Mouse (Mus musculus) intestine, embryonic 15.5 days (tissue): Measurements from ENCODE around the gene Reep3. TPM values are rescaled to one million over a fixed set of nuclear protein-coding genes. Genes with fewer than 3 reads are reported as not detected.

Experiments used
- ATAC-seq: fragments of 200-750 bp; cut with Nextera tagmentation; 2 replicates; pipeline ENCODE4 v1.8.0; 2017; ENCODE audit warnings: moderate TSS enrichment, moderate library complexity
- H3K27ac ChIP-seq: fragments of 300-500 bp; sonication (generic); 2 replicates; pipeline ENCODE4 v1.5.1; 2015; ENCODE audit warnings: mild to moderate bottlenecking, inconsistent platforms
- H3K27me3 ChIP-seq: fragments of 300-500 bp; sonication (generic); replicated peaks from 2 replicates; pipeline ENCODE4 v1.6.1; 2015; ENCODE audit warnings: inconsistent platforms
- H3K36me3 ChIP-seq: fragments of 300-500 bp; sonication (generic); 2 replicates; pipeline ENCODE4 v1.6.1; 2015; ENCODE audit warnings: inconsistent platforms
- H3K4me1 ChIP-seq: fragments of 300-500 bp; sonication (generic); replicated peaks from 2 replicates; pipeline ENCODE4 v1.6.1; 2015; ENCODE audit warnings: inconsistent platforms
- H3K4me2 ChIP-seq: fragments of 300-500 bp; sonication (generic); replicated peaks from 2 replicates; pipeline ENCODE4 v1.6.1; 2015; ENCODE audit warnings: mild to moderate bottlenecking, inconsistent platforms
- H3K4me3 ChIP-seq: fragments of 300-500 bp; sonication (generic); replicated peaks from 2 replicates; pipeline ENCODE4 v1.5.1; 2015; ENCODE audit warnings: inconsistent platforms
- H3K9ac ChIP-seq: fragments of 300-500 bp; sonication (generic); 2 replicates; pipeline ENCODE4 v1.6.1; 2015; ENCODE audit warnings: inconsistent platforms
- H3K9me3 ChIP-seq: fragments of 300-500 bp; sonication (generic); 2 replicates; pipeline ENCODE4 v1.6.1; 2016; ENCODE audit warnings: inconsistent platforms
- WGBS: fragments of 180-500 bp; shearing (Covaris S2); methylation state at CpG from one replicate; pipeline ENCODE4 v1.1.7; 2015; 5-methylcytosine and 5-hydroxymethylcytosine counted together
- polyA plus RNA-seq: library from polyadenylated mRNA; unstranded; fragments of >200 nt; fragmentation: Nextera tagmentation; extraction: Ambion mirVana; gene quantifications from 2 replicates; pipeline ENCODE4 v1.2.1, GENCODE M21; 2015

Reep3 gene
- polyA plus RNA-seq, 1 experiment from 2014 or later, result 41.5 TPM

DNA sequence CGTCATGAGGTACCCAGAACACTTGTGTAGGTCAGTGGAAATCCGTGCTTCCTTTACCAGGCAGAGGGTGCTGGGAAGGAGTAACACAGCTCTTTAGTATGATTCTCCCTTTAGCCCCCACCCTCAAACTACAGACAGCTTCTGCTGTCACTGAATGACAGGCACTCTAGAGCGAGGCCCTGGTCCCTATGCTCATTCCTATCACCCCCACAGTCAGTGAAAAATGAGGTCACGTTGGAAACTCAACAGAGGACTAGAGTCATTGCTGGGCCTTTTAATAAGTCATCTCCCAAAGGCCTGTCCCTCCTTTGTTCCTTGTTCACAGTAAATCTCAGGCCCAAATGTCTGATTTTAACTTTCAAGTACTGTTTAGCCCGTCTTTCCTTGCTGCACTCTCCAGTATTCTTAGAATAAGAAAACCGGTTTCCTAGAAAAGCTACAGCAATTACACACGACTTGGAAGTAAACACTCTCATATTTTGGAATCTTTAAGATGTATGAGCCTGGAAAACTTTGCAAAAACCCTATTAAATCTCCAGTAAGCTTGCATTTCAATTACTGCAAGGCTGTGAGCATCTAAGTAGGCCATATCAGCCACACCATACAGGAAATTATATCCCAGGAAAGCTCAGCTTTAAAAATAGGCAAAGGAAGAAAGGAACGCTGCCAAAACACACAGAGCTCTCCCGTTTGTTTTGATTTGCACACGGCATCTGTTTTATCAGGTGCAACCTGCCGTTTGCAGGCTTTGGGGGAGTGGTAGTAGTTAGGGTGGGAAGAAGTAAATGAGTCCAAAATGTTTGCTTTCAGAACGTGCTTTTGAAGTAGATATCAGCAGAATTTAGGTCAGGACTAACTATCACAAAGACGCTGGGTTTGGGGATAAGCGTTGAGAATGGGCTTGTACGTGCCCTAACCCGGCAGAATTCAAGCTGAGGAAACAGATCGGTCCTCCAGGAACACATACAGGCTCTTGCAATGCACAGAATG, 40.6 kb downstream of the Reep3 start:
- H3K36me3 ChIP-seq, result no peaks in the 10 kb centered on the region
- WGBS, result 38% methylated on average over 17 of the region's 17 CpGs
- no peak for ATAC-seq
- no peaks in the 10 kb centered on the region for H3K27me3 ChIP-seq
- H3K4me1 ChIP-seq, result peaks cover 20% of the 10 kb centered on the region; the same call in 1 of the 2 replicates
- no peak overlapping the region for H3K9ac ChIP-seq
- H3K4me3 ChIP-seq, result no peak overlapping the region
- no peaks in the 10 kb centered on the region for H3K9me3 ChIP-seq
- H3K27ac ChIP-seq, result peak overlapping the region; percentile 42
- no peak overlapping the region for H3K4me2 ChIP-seq

DNA sequence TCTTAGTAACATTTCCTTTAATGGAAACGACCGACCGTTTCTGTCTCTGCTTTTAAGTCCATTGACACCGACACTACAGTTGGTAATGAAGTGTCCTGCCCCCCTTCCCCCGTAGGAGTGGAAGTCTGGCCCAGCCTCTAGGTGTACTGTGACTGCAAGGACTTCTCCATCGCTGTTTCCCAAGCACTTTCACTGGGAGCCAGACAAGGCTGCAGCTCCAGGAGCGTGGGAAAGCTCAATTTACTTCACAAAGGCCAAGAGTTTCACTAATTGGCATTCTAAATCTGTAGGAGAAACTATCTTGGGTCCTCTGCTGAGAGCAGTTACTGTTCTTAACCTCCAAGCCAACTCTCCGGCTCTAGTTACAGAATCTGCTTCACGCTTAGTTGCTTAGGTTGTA, 43.3 kb downstream of the Reep3 start:
- ATAC-seq, result peak; percentile 40; the same call in 1 of the 2 replicates
- no peak overlapping the region for H3K4me3 ChIP-seq
- no peak overlapping the region for H3K4me2 ChIP-seq
- WGBS, result 38% methylated on average over 9 of the region's 9 CpGs
- no peaks in the 10 kb centered on the region for H3K36me3 ChIP-seq
- peak overlapping the region; percentile 48; the same call in 1 of the 2 replicates for H3K27ac ChIP-seq
- H3K9me3 ChIP-seq, result no peaks in the 10 kb centered on the region
- H3K27me3 ChIP-seq, result no peaks in the 10 kb centered on the region
- no peak overlapping the region for H3K9ac ChIP-seq
- peaks cover 17% of the 10 kb centered on the region for H3K4me1 ChIP-seq

DNA sequence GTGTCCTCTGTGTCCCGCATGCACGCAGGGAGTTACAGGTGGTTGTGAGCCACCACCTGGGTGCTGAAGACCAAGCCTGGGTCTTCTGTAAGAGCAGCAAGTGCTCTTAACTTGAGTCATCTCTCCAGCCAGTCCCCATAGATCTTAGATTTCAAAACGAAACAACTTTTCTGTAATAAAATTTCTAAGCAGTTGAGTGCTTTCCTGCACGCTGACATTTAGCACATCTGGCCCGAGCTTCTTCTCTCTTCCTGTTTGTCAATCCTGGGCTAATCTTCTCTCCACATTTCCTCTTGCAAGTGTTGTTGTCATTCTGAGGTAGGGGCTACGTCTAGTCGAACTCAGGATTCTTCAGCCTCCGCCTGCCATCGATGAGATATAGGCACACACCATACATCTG, 44.3 kb downstream of the Reep3 start:
- Histone ChIP-seq H3K4me1 (peaks cover 21% of the 10 kb centered on the region), H3K27ac (peak overlapping the region; percentile 29; the same call in 1 of the 2 replicates), H3K4me3 (no peak overlapping the region), H3K36me3 (no peaks in the 10 kb centered on the region), H3K4me2 (no peak overlapping the region), H3K27me3 (no peaks in the 10 kb centered on the region), H3K9ac (no peak overlapping the region), H3K9me3 (no peaks in the 10 kb centered on the region)
- ATAC-seq, result no peak
- 55% methylated on average over 9 of the region's 9 CpGs for WGBS

DNA sequence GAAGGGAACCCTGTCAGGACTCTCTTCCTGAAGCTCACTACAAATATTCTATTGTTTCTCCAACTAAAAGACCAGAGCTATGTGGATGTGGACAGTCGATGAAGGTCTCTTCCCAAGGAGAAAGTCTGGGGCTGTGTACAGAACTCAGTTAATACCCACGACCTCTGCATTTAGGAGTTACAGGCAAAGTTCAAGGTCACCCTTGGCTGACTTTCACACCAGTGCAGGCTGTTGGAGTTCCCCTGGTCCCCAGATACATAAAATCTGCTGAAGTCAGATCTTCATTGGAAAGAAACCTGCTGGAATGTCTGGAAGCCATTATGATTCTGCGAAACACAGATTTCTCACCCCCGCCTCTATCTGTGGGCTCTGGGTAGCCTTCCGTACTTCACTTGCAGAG, 45.3 kb downstream of the Reep3 start:
- no peak overlapping the region for H3K4me2 ChIP-seq
- peaks cover 16% of the 10 kb centered on the region for H3K4me1 ChIP-seq
- WGBS, result 81% methylated on average over 5 of the region's 5 CpGs
- no peaks in the 10 kb centered on the region for H3K9me3 ChIP-seq
- no peaks in the 10 kb centered on the region for H3K27me3 ChIP-seq
- H3K9ac ChIP-seq, result no peak overlapping the region
- H3K36me3 ChIP-seq, result no peaks in the 10 kb centered on the region
- no peak overlapping the region for H3K27ac ChIP-seq
- no peak for ATAC-seq
- no peak overlapping the region for H3K4me3 ChIP-seq

DNA sequence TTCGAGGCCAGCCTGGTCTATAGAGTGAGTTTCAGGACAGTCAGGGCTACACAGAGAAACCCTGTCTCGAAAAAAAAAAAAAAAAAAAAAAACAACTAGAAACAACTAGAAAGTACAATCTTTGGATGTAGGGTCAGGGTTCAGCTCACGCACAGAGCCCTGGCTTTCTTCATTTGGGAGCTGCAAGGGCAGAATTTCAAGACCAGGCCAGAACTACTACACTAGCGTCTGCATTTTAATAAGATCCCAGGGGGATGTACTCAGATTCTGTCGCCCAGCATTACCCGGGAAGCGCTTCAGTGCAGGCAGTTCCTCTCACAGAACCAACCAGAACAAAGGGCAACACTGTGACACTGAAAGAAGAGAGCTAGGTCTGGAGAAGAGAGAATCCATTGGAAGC, 46.0 kb downstream of the Reep3 start:
- H3K4me2 ChIP-seq, result no peak overlapping the region
- no peak for ATAC-seq
- no peaks in the 10 kb centered on the region for H3K27me3 ChIP-seq
- 75% methylated on average over 7 of the region's 7 CpGs for WGBS
- H3K9me3 ChIP-seq, result no peaks in the 10 kb centered on the region
- H3K4me1 ChIP-seq, result peaks cover 15% of the 10 kb centered on the region
- no peak overlapping the region for H3K27ac ChIP-seq
- H3K36me3 ChIP-seq, result no peaks in the 10 kb centered on the region
- no peak overlapping the region for H3K9ac ChIP-seq
- no peak overlapping the region for H3K4me3 ChIP-seq

DNA sequence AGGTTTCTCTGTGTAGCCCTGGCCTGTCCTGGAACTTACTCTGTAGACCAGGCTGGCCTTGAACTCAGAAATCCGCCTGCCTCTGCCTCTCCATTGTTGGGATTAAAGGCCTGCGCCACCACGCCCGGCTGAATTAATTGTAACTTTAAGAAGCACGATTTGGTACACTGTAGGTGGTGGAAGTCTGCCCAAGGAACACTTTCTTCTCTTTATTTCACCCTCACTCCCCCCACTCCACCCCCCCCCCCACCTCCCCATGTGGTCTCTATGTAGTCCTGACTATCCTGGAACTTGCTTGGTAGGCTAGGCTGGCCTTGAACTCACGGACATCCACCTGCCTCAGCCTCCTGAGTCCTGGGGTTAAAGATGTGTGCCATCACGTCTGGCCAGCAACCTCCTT, 47.1 kb downstream of the Reep3 start:
- Histone ChIP-seq H3K4me1 (peaks cover 14% of the 10 kb centered on the region), H3K9ac (no peak overlapping the region), H3K27me3 (no peaks in the 10 kb centered on the region), H3K4me3 (no peak overlapping the region), H3K27ac (no peak overlapping the region), H3K9me3 (no peaks in the 10 kb centered on the region), H3K4me2 (no peak overlapping the region), H3K36me3 (no peaks in the 10 kb centered on the region)
- ATAC-seq, result no peak
- WGBS, result 92% methylated on average over 7 of the region's 7 CpGs

DNA sequence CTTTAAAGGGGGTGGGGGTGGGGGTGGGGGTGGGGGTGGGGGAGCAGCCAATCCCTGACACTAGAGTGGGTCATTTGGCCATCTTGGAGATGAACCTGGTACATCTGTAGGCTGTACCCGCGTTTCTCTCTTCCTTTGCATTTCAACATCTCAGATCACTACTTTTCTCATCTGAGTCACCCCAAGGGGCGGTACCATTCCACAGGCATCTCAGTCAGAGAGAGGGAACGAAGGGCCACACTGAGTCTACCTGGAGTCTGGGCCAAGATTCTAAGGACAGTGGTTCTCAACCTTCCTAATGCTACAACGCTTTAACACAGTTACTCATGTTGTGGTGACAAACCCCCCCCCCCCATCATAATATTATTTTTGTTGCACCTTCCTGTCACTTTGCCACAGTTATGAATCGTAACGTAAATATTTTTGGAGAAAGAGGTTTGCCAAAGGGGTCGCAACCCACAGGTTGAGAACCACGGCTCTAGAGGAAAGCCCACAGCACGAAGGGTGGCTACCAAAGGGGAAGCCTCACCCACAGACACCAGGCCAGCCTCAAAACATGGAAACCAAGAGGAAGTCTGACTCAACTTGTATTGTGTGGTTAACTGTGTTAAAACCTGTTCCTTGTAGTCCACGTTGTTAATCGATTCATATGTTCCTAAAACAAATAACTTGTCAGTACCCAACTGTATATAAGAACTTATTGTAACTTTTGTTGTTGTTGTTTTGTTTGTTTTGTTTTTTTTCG, 47.7 kb downstream of the Reep3 start:
- Histone ChIP-seq H3K9ac (no peak overlapping the region), H3K4me2 (no peak overlapping the region), H3K4me3 (no peak overlapping the region), H3K9me3 (no peaks in the 10 kb centered on the region), H3K4me1 (peaks cover 16% of the 10 kb centered on the region), H3K27ac (no peak overlapping the region), H3K36me3 (no peaks in the 10 kb centered on the region), H3K27me3 (no peaks in the 10 kb centered on the region)
- ATAC-seq, result no peak
- 85% methylated on average over 13 of the region's 13 CpGs for WGBS

DNA sequence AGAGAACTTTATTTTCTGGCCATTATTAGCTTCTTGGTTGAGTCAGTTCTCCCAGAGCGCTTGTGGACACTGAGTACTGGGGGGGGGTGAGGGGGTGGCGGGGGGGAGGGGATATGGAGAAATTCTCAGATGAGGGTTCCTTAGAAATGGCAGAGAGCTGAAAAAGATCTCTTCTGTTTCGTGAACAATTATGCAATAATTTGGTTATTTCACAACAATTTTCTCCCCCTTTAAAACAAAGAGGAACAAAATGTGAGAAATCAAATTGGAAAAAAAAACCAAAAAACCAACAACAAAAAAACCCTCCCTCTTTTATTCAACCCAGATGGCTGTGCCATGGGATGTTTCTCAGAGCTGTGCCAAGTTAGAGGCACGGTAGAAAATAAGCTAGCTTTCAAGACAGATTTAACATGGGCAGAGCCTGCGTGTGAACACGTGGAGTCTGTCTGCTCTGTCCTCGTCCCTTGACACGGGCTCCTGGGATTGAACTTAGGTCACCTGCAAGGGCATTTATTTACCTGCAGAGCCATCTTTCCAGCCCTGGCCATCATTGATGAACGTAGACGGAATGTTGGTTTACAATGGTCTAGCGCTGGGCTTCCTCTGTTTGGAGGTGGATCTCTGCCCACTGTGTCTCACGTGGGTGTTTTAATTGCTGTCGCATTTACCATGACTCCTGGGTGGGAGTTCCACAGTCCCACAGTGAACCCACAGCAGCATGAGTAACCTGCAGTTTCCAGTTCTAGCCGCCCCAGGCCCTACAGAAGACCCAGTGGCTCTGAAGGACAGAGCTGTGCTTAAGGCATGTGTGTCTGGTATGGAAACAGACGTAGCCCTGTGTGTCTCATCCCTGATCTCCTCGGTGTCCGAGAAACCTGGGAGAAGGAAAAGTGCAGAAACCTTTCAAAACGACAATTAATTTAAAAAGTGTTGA, 48.8 kb downstream of the Reep3 start:
- 65% methylated on average over 18 of the region's 18 CpGs for WGBS
- Histone ChIP-seq H3K9me3 (no peaks in the 10 kb centered on the region), H3K36me3 (no peaks in the 10 kb centered on the region), H3K4me2 (no peak overlapping the region), H3K9ac (no peak overlapping the region), H3K4me1 (peaks cover 10% of the 10 kb centered on the region), H3K27ac (no peak overlapping the region), H3K4me3 (no peak overlapping the region), H3K27me3 (no peaks in the 10 kb centered on the region)
- no peak for ATAC-seq

DNA sequence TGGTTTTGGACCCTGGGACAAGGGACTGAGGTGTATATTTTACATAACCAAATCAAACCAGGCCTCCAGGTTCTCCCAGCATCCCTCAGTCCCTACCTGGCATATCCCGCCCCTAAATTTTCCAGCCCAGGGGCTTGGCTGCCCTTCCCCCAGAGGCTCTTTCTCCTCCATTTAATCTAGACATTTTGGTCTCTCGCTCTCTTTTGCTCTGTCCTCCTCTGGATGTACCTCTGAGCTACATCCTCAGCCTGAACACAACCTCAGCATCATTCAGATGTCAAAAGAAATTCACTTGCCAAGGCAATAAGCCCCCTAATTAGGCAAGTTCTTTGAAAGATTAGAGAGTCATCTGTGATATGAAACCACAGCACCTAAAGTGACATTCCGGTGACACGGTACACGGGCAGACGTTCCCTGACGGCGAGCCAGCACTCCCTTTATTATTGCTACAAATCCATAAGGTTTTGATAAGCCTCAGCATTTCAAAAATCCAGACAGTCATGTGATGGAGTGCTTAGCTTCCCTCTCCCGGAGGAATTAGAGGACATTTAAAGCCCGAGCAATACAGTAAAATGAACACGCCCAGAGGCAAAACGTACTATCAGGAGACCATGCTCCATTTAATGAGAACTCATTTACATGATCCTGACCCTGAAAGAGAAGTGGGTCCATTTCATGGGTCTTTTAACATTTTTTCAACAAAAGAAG, 51.4 kb downstream of the Reep3 start:
- H3K9me3 ChIP-seq, result no peaks in the 10 kb centered on the region
- no peaks in the 10 kb centered on the region for H3K36me3 ChIP-seq
- H3K4me3 ChIP-seq, result no peak overlapping the region
- no peak overlapping the region for H3K9ac ChIP-seq
- H3K27ac ChIP-seq, result no peak overlapping the region
- H3K4me2 ChIP-seq, result no peak overlapping the region
- ATAC-seq, result no peak
- WGBS, result 63% methylated on average over 12 of the region's 12 CpGs
- H3K4me1 ChIP-seq, result peaks cover 10% of the 10 kb centered on the region
- no peaks in the 10 kb centered on the region for H3K27me3 ChIP-seq

DNA sequence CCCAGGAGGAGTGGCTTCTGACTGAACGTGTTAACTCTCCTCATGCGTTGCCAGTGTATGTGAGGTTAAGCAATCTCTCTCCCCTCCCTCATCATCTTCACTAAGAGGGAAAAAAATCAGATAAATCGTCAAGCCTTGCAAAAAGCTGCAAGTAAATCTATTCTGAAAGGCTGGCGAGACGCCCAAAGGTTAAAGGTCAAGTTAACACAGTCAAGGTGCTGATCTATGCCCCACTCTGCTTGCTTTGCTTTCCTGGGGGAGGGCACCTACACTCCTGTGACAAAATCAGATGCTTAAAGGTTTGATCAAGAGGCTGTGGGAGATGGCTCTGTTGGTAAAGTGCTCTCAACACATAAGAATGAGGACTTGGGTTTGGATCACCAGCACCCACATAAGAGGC, 52.4 kb downstream of the Reep3 start:
- H3K9me3 ChIP-seq, result no peaks in the 10 kb centered on the region
- H3K4me2 ChIP-seq, result no peak overlapping the region
- no peak for ATAC-seq
- no peaks in the 10 kb centered on the region for H3K27me3 ChIP-seq
- H3K36me3 ChIP-seq, result no peaks in the 10 kb centered on the region
- H3K4me1 ChIP-seq, result peaks cover 10% of the 10 kb centered on the region
- no peak overlapping the region for H3K9ac ChIP-seq
- WGBS, result 36% methylated on average over 5 of the region's 5 CpGs
- H3K27ac ChIP-seq, result no peak overlapping the region
- H3K4me3 ChIP-seq, result no peak overlapping the region

DNA sequence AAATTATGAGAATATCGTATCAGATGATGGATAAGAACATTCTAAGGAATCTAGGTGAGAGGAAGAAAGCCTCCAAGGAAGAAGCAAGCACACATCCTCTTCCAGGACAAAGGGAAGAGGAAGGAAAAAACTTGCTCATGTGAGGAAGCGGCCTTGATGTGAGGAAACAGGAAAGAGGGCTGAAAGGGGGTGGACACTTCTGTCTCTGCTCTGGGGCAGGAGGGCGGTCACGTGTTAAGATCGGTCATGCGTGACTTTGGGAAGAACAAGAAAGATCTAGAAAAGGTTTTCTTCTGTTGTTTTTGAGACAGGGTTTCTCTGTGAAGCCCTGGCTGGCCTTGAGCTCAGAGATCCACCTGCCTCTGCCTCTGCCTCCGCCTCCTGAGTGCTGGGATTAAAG, 53.5 kb downstream of the Reep3 start:
- no peak overlapping the region for H3K4me2 ChIP-seq
- no peak for ATAC-seq
- H3K4me3 ChIP-seq, result no peak overlapping the region
- no peaks in the 10 kb centered on the region for H3K36me3 ChIP-seq
- H3K9ac ChIP-seq, result no peak overlapping the region
- H3K9me3 ChIP-seq, result no peaks in the 10 kb centered on the region
- H3K4me1 ChIP-seq, result peaks cover 9% of the 10 kb centered on the region
- no peaks in the 10 kb centered on the region for H3K27me3 ChIP-seq
- no peak overlapping the region for H3K27ac ChIP-seq
- 88% methylated on average over 7 of the region's 7 CpGs for WGBS
